19 mouse cellular contexts compared by ENCODE assay signal in genomic region chr4:145005943-145006545, GRCm38 (mm10).
A peak's percentile ranks its signal among the peaks of the same experiment; 100 is the strongest.
DNase-seq lines count a peak whose midpoint lies in the region; ATAC-seq and TF ChIP-seq lines count a peak whose summit lies in the region.
"Had no signal": no experiment of that assay in that cellular context is flagged by ENCODE, and none has a peak within 500 bp of the region (broad histone marks: within the 10 kb centered on the region; RNA-seq: fewer than 3 reads in every experiment).

No protein-coding gene starts in this region.

- TF ChIP-seq POLR2A in heart, adult 2 months (IDR thresholded peaks at IDR 0.05; ENCODE audit: insufficient read depth, low read depth, low read length), result no peak

- no peaks in the 10 kb centered on the region for H3K27me3 ChIP-seq in heart, embryonic 16.5 days (ENCODE audit: control insufficient read depth, insufficient read depth, low read length)
- H3K27me3 ChIP-seq in heart, adult 2 months (ENCODE audit: control insufficient read depth, insufficient read depth, low read length), result no peaks in the 10 kb centered on the region
- no peaks in the 10 kb centered on the region for H3K27me3 ChIP-seq in megakaryocyte, embryonic 14.5 days (replicated peaks)
- H3K27me3 ChIP-seq: forebrain, embryonic 13.5 days; heart, embryonic 13.5 days; hindbrain, embryonic 12.5 days had no signal

- H3K4me1 ChIP-seq in heart, embryonic 16.5 days (ENCODE audit: control insufficient read depth, insufficient read depth, low read length), result peaks cover 14% of the 10 kb centered on the region
- H3K4me1 ChIP-seq in heart, adult 2 months (ENCODE audit: control insufficient read depth, insufficient read depth, low read length), result peaks cover 12% of the 10 kb centered on the region
- H3K4me1 ChIP-seq in megakaryocyte, embryonic 14.5 days, result peaks cover 82% of the 10 kb centered on the region
- H3K4me1 ChIP-seq: forebrain, embryonic 13.5 days; hindbrain, embryonic 12.5 days had no signal

- no peaks in the 10 kb centered on the region for H3K9me3 ChIP-seq in heart, embryonic 16.5 days (replicated peaks; ENCODE audit: control insufficient read depth, low read length)
- H3K9me3 ChIP-seq in megakaryocyte, embryonic 14.5 days, result no peaks in the 10 kb centered on the region
- H3K9me3 ChIP-seq: forebrain, embryonic 13.5 days; G1E; heart, embryonic 13.5 days; hindbrain, embryonic 12.5 days had no signal

- no peak overlapping the region for H3K4me2 ChIP-seq in heart, embryonic 16.5 days (ENCODE audit: low read depth, low read length)
- H3K4me2 ChIP-seq: forebrain, embryonic 13.5 days; heart, embryonic 13.5 days; hindbrain, embryonic 12.5 days had no signal

- DNase-seq in heart, adult 2 months, result no peak
- peak; percentile 65 for DNase-seq in R1 (ENCODE audit: low read depth, low spot score)
- no peak for DNase-seq in urinary bladder, adult 2 months (ENCODE audit: low spot score)
- DNase-seq: adrenal gland, postnatal 14 days; cerebellum, adult 11-12 months; cerebellum, adult 9-10 months; cerebellum, postnatal 25 days; heart, postnatal 10 days; heart, postnatal 4 days had no signal

- TF ChIP-seq EP300 in heart, adult 2 months (IDR thresholded peaks at IDR 0.05; ENCODE audit: insufficient read depth, low read depth, low read length), result no peak

- H3K9ac ChIP-seq in heart, embryonic 16.5 days (ENCODE audit: low read length), result no peak overlapping the region
- H3K9ac ChIP-seq in heart, adult 2 months (ENCODE audit: low read depth, low read length), result no peak overlapping the region
- H3K9ac ChIP-seq: forebrain, embryonic 13.5 days; heart, embryonic 13.5 days; hindbrain, embryonic 12.5 days had no signal

- no peaks in the 10 kb centered on the region for H3K79me2 ChIP-seq in heart, adult 2 months (replicated peaks; ENCODE audit: control insufficient read depth, insufficient read depth, low read length)

- ATAC-seq in heart, embryonic 16.5 days (replicated peaks; ENCODE audit: extremely low read depth, insufficient read depth, low FRiP score), result 0 out of 2 replicates have a peak, but pooled peaks have one; percentile 23
- ATAC-seq in megakaryocyte, adult 5-6 weeks (ENCODE audit: poor library complexity, severe bottlenecking), result no peak
- ATAC-seq: activated CD4-positive, CD25-positive, alpha-beta regulatory T cell, adult 4 months; forebrain, embryonic 13.5 days; hindbrain, embryonic 16.5 days; inflammation-experienced regulatory T-cells, adult 6 months had no signal

- no peak overlapping the region for H3K4me3 ChIP-seq in heart, embryonic 16.5 days (ENCODE audit: low read length)
- no peak overlapping the region for H3K4me3 ChIP-seq in heart, adult 2 months
- peak overlapping the region; percentile 24 for H3K4me3 ChIP-seq in megakaryocyte, embryonic 14.5 days (replicated peaks)
- H3K4me3 ChIP-seq: forebrain, embryonic 13.5 days; heart, embryonic 13.5 days; hindbrain, embryonic 12.5 days had no signal

- no peak for TF ChIP-seq CTCF in heart, adult 2 months (IDR thresholded peaks at IDR 0.05)

- no peak overlapping the region for H3K27ac ChIP-seq in heart, embryonic 16.5 days (ENCODE audit: low read length)
- no peak overlapping the region for H3K27ac ChIP-seq in heart, adult 2 months
- H3K27ac ChIP-seq: forebrain, embryonic 13.5 days; heart, embryonic 13.5 days; hindbrain, embryonic 12.5 days had no signal

- intact Hi-C loops in heart, adult 2 months (cut with DNase I), result no loop called here

- WGBS in heart, embryonic 16.5 days, result 91% methylated on average over 4 of the region's 4 CpGs
- 93% methylated on average over 4 of the region's 4 CpGs for WGBS in heart, adult 2 months

- peaks cover 3% of the 10 kb centered on the region; the same call in 1 of the 2 replicates for H3K36me3 ChIP-seq in heart, embryonic 16.5 days (ENCODE audit: control insufficient read depth, insufficient read depth)
- H3K36me3 ChIP-seq in heart, adult 2 months (ENCODE audit: control insufficient read depth, insufficient read depth, low read length), result peaks cover 20% of the 10 kb centered on the region
- H3K36me3 ChIP-seq in megakaryocyte, embryonic 14.5 days (replicated peaks; ENCODE audit: low read length), result peaks cover 84% of the 10 kb centered on the region
